Mouse (Mus musculus): Measurements from ENCODE around the gene Hoxa4.

DNA sequence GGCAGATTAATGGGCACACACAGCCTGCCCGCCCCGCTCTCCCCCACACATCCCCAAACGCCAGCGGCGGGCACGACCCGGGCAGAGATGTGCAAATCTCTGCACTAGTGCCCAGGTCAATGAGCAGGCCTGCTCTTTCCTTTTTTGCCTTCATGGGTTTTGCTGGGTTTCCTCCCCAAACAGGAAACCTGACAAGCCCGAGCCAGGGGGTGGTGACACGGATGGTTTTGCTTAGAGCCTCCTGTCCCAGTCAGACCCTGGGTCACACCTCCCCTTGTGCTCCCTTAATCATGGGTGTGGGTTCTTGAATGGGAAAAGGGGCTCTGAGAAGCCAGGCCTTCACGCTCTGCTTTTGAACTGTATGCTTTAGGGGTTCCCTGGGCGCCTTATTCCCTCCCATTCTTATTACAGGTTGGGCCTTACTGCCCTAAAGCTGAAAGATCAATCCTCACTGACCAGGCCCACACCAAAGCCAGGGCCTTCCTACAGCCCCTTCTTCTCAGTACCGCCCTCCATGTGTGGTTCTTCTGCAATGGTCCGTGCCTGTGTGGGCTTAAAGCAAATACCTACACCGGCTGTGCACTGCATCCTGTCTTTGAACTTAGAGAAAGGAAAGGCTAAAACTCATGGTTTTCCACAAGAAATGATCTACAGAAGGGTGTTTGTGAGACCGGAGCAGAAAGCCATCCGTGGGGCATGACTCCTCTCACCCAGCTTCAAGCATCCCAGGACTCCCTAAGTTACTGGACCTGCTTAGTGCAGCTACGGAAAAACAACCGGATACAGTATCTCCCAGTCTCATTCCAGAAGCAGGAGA, 17.5 kb upstream of the Hoxa4 start:
- TF ChIP-seq SIN3A (IDR thresholded peaks at IDR 0.05; ENCODE audit: low read length) (no peak), RCOR1 (conservative IDR thresholded peaks at IDR 0.05; ENCODE audit: low read depth, low read length) (no peak), EP300 (IDR thresholded peaks at IDR 0.05; ENCODE audit: low read length) (no peak), CTCF (conservative IDR thresholded peaks at IDR 0.05 in 1 of 2, IDR thresholded peaks at IDR 0.05 in 1 of 2; ENCODE audit: low read depth in 2 of 2, low read length in 2 of 2) (no peak), USF2 (conservative IDR thresholded peaks at IDR 0.05; ENCODE audit: low read depth, low read length) (no peak), IRF4 (IDR thresholded peaks at IDR 0.05; ENCODE audit: low read depth, low read length) (no peak), NELFE (IDR thresholded peaks at IDR 0.05; ENCODE audit: low read depth, low read length) (no peak), MXI1 (IDR thresholded peaks at IDR 0.05; ENCODE audit: low read depth, low read length) (no peak), JUND (conservative IDR thresholded peaks at IDR 0.05; ENCODE audit: low read depth, low read length) (no peak), E2F4 (IDR thresholded peaks at IDR 0.05; ENCODE audit: insufficient replicate concordance, low read depth, low read length) (no peak), POLR2A (IDR thresholded peaks at IDR 0.05; ENCODE audit: low read depth, low read length) (no peak), TCF12 (IDR thresholded peaks at IDR 0.05; ENCODE audit: low read depth, low read length) (no peak)

Data from CH12.LX (cell line).